Mouse (Mus musculus): ENCODE measurements at regions not wholly inside any gene's neighbourhood (a gene's known extent, or its start where the extent isn't known, plus 50 kb on each side); places are given as distances from the start of the nearest gene placed in this dataset.

- Histone ChIP-seq H3K4me3 (ENCODE audit: insufficient read depth in 1 of 2, low read depth in 1 of 2, low read length in 2 of 2, poor library complexity in 1 of 2, severe bottlenecking in 1 of 2) (no peak overlapping the region), H3K9me3 (ENCODE audit: control insufficient read depth, insufficient read depth, low read depth, low read length) (no peaks in the 10 kb centered on the region), H3K9ac (ENCODE audit: insufficient read depth, low read depth, low read length, poor library complexity, severe bottlenecking) (no peak overlapping the region), H3K4me1 (ENCODE audit: control insufficient read depth in 2 of 2, insufficient read depth in 2 of 2, low read length in 2 of 2, poor library complexity in 1 of 2) (peaks cover 0 to 2% of the 10 kb centered on the region in 2 experiments; a peak in 1 of 4 replicates), H3K36me3 (ENCODE audit: control insufficient read depth, insufficient read depth, low read length, poor library complexity, severe bottlenecking) (no peaks in the 10 kb centered on the region), H3K27ac (ENCODE audit: insufficient read depth, low read depth, low read length, poor library complexity, severe bottlenecking) (no peak overlapping the region)
- in situ Hi-C loops (cut with MboI; ENCODE audit: low sequenced_read_pairs in 2 of 2, unreplicated experiment in 2 of 2) = no loop called here
- no peak for DNase-seq (ENCODE audit: low read depth, low spot score)
- TF ChIP-seq ZNF384 (IDR thresholded peaks at IDR 0.05; ENCODE audit: low read depth, low read length) (no peak), CHD2 (IDR thresholded peaks at IDR 0.05; ENCODE audit: low read depth, low read length) (no peak), HCFC1 (IDR thresholded peaks at IDR 0.05; ENCODE audit: borderline replicate concordance, insufficient read depth, low read length) (no peak), MAFK (IDR thresholded peaks at IDR 0.05; ENCODE audit: insufficient read depth, low read depth, low read length) (no peak), ZC3H11A (IDR thresholded peaks at IDR 0.05; ENCODE audit: borderline replicate concordance, low read depth, low read length) (no peak)
These were observed 311.2 kb downstream of the Pten start for GRCm38 (mm10) chr19:33068351-33068955.

GRCm38 (mm10) chr19:33069761-33070160 is 312.5 kb downstream of the Pten start:
- Histone ChIP-seq H3K9me3 (ENCODE audit: control insufficient read depth, insufficient read depth, low read depth, low read length) (no peaks in the 10 kb centered on the region), H3K36me3 (ENCODE audit: control insufficient read depth, insufficient read depth, low read length, poor library complexity, severe bottlenecking) (no peaks in the 10 kb centered on the region), H3K9ac (ENCODE audit: insufficient read depth, low read depth, low read length, poor library complexity, severe bottlenecking) (no peak overlapping the region), H3K27ac (ENCODE audit: insufficient read depth, low read depth, low read length, poor library complexity, severe bottlenecking) (no peak overlapping the region), H3K4me1 (ENCODE audit: control insufficient read depth in 2 of 2, insufficient read depth in 2 of 2, low read length in 2 of 2, poor library complexity in 1 of 2) (peaks cover 0 to 2% of the 10 kb centered on the region in 2 experiments; a peak in 1 of 4 replicates), H3K4me3 (ENCODE audit: insufficient read depth in 1 of 2, low read depth in 1 of 2, low read length in 2 of 2, poor library complexity in 1 of 2, severe bottlenecking in 1 of 2) (no peak overlapping the region)
- TF ChIP-seq HCFC1 (IDR thresholded peaks at IDR 0.05; ENCODE audit: borderline replicate concordance, insufficient read depth, low read length) = no peak
- no peak for TF ChIP-seq MAFK (IDR thresholded peaks at IDR 0.05; ENCODE audit: insufficient read depth, low read depth, low read length)
- TF ChIP-seq ZC3H11A (IDR thresholded peaks at IDR 0.05; ENCODE audit: borderline replicate concordance, low read depth, low read length) = no peak
- no peak for TF ChIP-seq ZNF384 (IDR thresholded peaks at IDR 0.05; ENCODE audit: low read depth, low read length)
- no peak for TF ChIP-seq CHD2 (IDR thresholded peaks at IDR 0.05; ENCODE audit: low read depth, low read length)
- in situ Hi-C loops (cut with MboI; ENCODE audit: low sequenced_read_pairs in 2 of 2, unreplicated experiment in 2 of 2) = no loop called here
- no peak for DNase-seq (ENCODE audit: low read depth, low spot score)

- Histone ChIP-seq H3K9ac (ENCODE audit: insufficient read depth, low read depth, low read length, poor library complexity, severe bottlenecking) (no peak overlapping the region), H3K36me3 (ENCODE audit: control insufficient read depth, insufficient read depth, low read length, poor library complexity, severe bottlenecking) (no peaks in the 10 kb centered on the region), H3K9me3 (ENCODE audit: control insufficient read depth, insufficient read depth, low read depth, low read length) (no peaks in the 10 kb centered on the region), H3K4me3 (ENCODE audit: insufficient read depth in 1 of 2, low read depth in 1 of 2, low read length in 2 of 2, poor library complexity in 1 of 2, severe bottlenecking in 1 of 2) (no peak overlapping the region), H3K27ac (ENCODE audit: insufficient read depth, low read depth, low read length, poor library complexity, severe bottlenecking) (no peak overlapping the region), H3K4me1 (ENCODE audit: control insufficient read depth in 2 of 2, insufficient read depth in 2 of 2, low read length in 2 of 2, poor library complexity in 1 of 2) (no peaks in the 10 kb centered on the region)
- no peak for DNase-seq (ENCODE audit: low read depth, low spot score)
- no peak for TF ChIP-seq ZNF384 (IDR thresholded peaks at IDR 0.05; ENCODE audit: low read depth, low read length)
- TF ChIP-seq ZC3H11A (IDR thresholded peaks at IDR 0.05; ENCODE audit: borderline replicate concordance, low read depth, low read length) = no peak
- no peak for TF ChIP-seq HCFC1 (IDR thresholded peaks at IDR 0.05; ENCODE audit: borderline replicate concordance, insufficient read depth, low read length)
- no peak for TF ChIP-seq CHD2 (IDR thresholded peaks at IDR 0.05; ENCODE audit: low read depth, low read length)
- TF ChIP-seq MAFK (IDR thresholded peaks at IDR 0.05; ENCODE audit: insufficient read depth, low read depth, low read length) = no peak
- in situ Hi-C loops (cut with MboI; ENCODE audit: low sequenced_read_pairs in 2 of 2, unreplicated experiment in 2 of 2) = no loop called here
These were observed 315.0 kb downstream of the Pten start for GRCm38 (mm10) chr19:33072299-33072698.

- in situ Hi-C loops (cut with MboI; ENCODE audit: low sequenced_read_pairs in 2 of 2, unreplicated experiment in 2 of 2) = no loop called here
- TF ChIP-seq ZNF384 (IDR thresholded peaks at IDR 0.05; ENCODE audit: low read depth, low read length) (no peak), CHD2 (IDR thresholded peaks at IDR 0.05; ENCODE audit: low read depth, low read length) (no peak), MAFK (IDR thresholded peaks at IDR 0.05; ENCODE audit: insufficient read depth, low read depth, low read length) (no peak), ZC3H11A (IDR thresholded peaks at IDR 0.05; ENCODE audit: borderline replicate concordance, low read depth, low read length) (no peak)
- Histone ChIP-seq H3K27ac (ENCODE audit: insufficient read depth, low read depth, low read length, poor library complexity, severe bottlenecking) (no peak overlapping the region), H3K36me3 (ENCODE audit: control insufficient read depth, insufficient read depth, low read length, poor library complexity, severe bottlenecking) (no peaks in the 10 kb centered on the region), H3K4me1 (ENCODE audit: control insufficient read depth in 2 of 2, insufficient read depth in 2 of 2, low read length in 2 of 2, poor library complexity in 1 of 2) (no peaks in the 10 kb centered on the region), H3K4me3 (ENCODE audit: insufficient read depth in 1 of 2, low read depth in 1 of 2, low read length in 2 of 2, poor library complexity in 1 of 2, severe bottlenecking in 1 of 2) (no peak overlapping the region), H3K9me3 (ENCODE audit: control insufficient read depth, insufficient read depth, low read depth, low read length) (no peaks in the 10 kb centered on the region), H3K9ac (ENCODE audit: insufficient read depth, low read depth, low read length, poor library complexity, severe bottlenecking) (no peak overlapping the region)
- no peak for DNase-seq (ENCODE audit: low read depth, low spot score)
These were observed 317.2 kb downstream of the Rnls start for GRCm38 (mm10) chr19:33074907-33075306.

Data from ES-E14 (cell line).